Mouse (Mus musculus) stomach, embryonic 14.5 days (tissue): ENCODE measurements around the gene Hyal3. TPM values are rescaled to one million over a fixed set of nuclear protein-coding genes. Genes with fewer than 3 reads are reported as not detected.
A peak's percentile ranks its signal among the peaks of the same experiment; 100 is the strongest.

ENCODE experiments used
- ATAC-seq: fragments of 200-750 bp; cut with Nextera tagmentation; 2 replicates; pipeline ENCODE4 v1.8.0; 2017; ENCODE audit warnings: low read depth, moderate TSS enrichment; ENCODE audit not compliant: insufficient number of reproducible peaks, insufficient read depth, low FRiP score
- H3K27ac ChIP-seq: fragments of 300-500 bp; sonication (generic); 2 replicates; pipeline ENCODE4 v1.5.1; 2014; ENCODE audit warnings: mild to moderate bottlenecking, low read length, moderate library complexity, mixed read lengths
- H3K27me3 ChIP-seq: fragments of 300-500 bp; sonication (generic); 2 replicates; pipeline ENCODE4 v1.6.1; 2014; ENCODE audit warnings: low read length, control low read depth, mixed read lengths; ENCODE audit not compliant: control insufficient read depth, insufficient read depth
- H3K36me3 ChIP-seq: fragments of 300-500 bp; sonication (generic); 2 replicates; pipeline ENCODE4 v1.6.1; 2014; ENCODE audit warnings: mild to moderate bottlenecking, control low read depth, low read length, moderate library complexity, mixed read lengths; ENCODE audit not compliant: control insufficient read depth, insufficient read depth
- H3K4me1 ChIP-seq: fragments of 300-500 bp; sonication (generic); 2 replicates; pipeline ENCODE4 v1.6.1; 2014; ENCODE audit warnings: low read length, control low read depth, mixed read lengths; ENCODE audit not compliant: control insufficient read depth, insufficient read depth
- H3K4me2 ChIP-seq: fragments of 300-500 bp; sonication (generic); replicated peaks from 2 replicates; pipeline ENCODE4 v1.6.1; 2014; ENCODE audit warnings: low read depth, low read length, control low read depth
- H3K4me3 ChIP-seq: fragments of 300-500 bp; sonication (generic); 2 replicates; pipeline ENCODE4 v1.5.1; 2014; ENCODE audit warnings: low read depth, low read length, control low read depth
- H3K9ac ChIP-seq: fragments of 300-500 bp; sonication (generic); replicated peaks from 2 replicates; pipeline ENCODE4 v1.6.1; 2014; ENCODE audit warnings: low read depth, mild to moderate bottlenecking, control low read depth, low read length, moderate library complexity, mixed read lengths
- H3K9me3 ChIP-seq: fragments of 300-500 bp; sonication (generic); 2 replicates; pipeline ENCODE4 v1.6.1; 2016; ENCODE audit warnings: low read depth, low read length, control low read depth; ENCODE audit not compliant: control insufficient read depth
- WGBS: fragments of 180-500 bp; shearing (Covaris S2); extraction: QIAGEN DNeasy Blood & Tissue Kit; methylation state at CpG from one replicate; pipeline ENCODE4 v1.1.7; 2014; 5-methylcytosine and 5-hydroxymethylcytosine counted together
- polyA plus RNA-seq: library from polyadenylated mRNA; unstranded; fragments of >200 nt; fragmentation: Nextera tagmentation; extraction: Ambion mirVana; gene quantifications from 2 replicates; pipeline ENCODE4 v1.2.1, GENCODE M21; 2014

Hyal3 gene
- polyA plus RNA-seq, 1 experiment from 2014 or later: 1.4 TPM

- no peak overlapping the region for H3K27ac ChIP-seq
Measured at GRCm38 (mm10) chr9:107617461-107617860, 36.8 kb downstream of the Hyal3 start.

GRCm38 (mm10) chr9:107618098-107618497 lies 37.5 kb downstream of the Hyal3 start:
- Histone ChIP-seq H3K9ac (no peak overlapping the region), H3K4me3 (no peak overlapping the region), H3K4me1 (peaks cover 26% of the 10 kb centered on the region), H3K9me3 (no peaks in the 10 kb centered on the region), H3K27me3 (no peaks in the 10 kb centered on the region), H3K36me3 (peaks cover 73% of the 10 kb centered on the region), H3K27ac (peak overlapping the region; percentile 82; the same call in 1 of the 2 replicates), H3K4me2 (no peak overlapping the region)
- no peak for ATAC-seq
- 87% methylated on average over 6 of the region's 6 CpGs for WGBS

More at GRCm38 (mm10) chr9:107617461-107617860, 36.8 kb downstream of the Hyal3 start:
- peaks cover 72% of the 10 kb centered on the region for H3K36me3 ChIP-seq
- peaks cover 29% of the 10 kb centered on the region for H3K4me1 ChIP-seq
- no peaks in the 10 kb centered on the region for H3K9me3 ChIP-seq
- H3K4me3 ChIP-seq: no peak overlapping the region
- H3K9ac ChIP-seq: no peak overlapping the region
- 76% methylated on average over 2 of the region's 2 CpGs for WGBS
- H3K4me2 ChIP-seq: no peak overlapping the region
- H3K27me3 ChIP-seq: no peaks in the 10 kb centered on the region
- no peak for ATAC-seq

GRCm38 (mm10) chr9:107618778-107619545 lies 38.3 kb downstream of the Hyal3 start:
- ATAC-seq: peak; percentile 63
- peaks cover 25% of the 10 kb centered on the region for H3K4me1 ChIP-seq
- H3K9ac ChIP-seq: 0 out of 2 replicates have a peak overlapping the region, but pooled peaks have one; percentile 21
- WGBS: 29% methylated on average over 13 of the region's 13 CpGs
- H3K9me3 ChIP-seq: no peaks in the 10 kb centered on the region
- H3K4me3 ChIP-seq: no peak overlapping the region
- peaks cover 76% of the 10 kb centered on the region for H3K36me3 ChIP-seq
- H3K27me3 ChIP-seq: no peaks in the 10 kb centered on the region
- no peak overlapping the region for H3K4me2 ChIP-seq
- peak overlapping the region; percentile 82; the same call in 1 of the 2 replicates for H3K27ac ChIP-seq

- no peak overlapping the region for H3K9ac ChIP-seq
- H3K4me2 ChIP-seq: no peak overlapping the region
- H3K9me3 ChIP-seq: no peaks in the 10 kb centered on the region
- 0 out of 2 replicates have a peak, but pooled peaks have one; percentile 6 for ATAC-seq
- peaks cover 76% of the 10 kb centered on the region for H3K36me3 ChIP-seq
- no peaks in the 10 kb centered on the region for H3K27me3 ChIP-seq
- H3K4me3 ChIP-seq: no peak overlapping the region
- peak overlapping the region; percentile 82; the same call in 1 of the 2 replicates for H3K27ac ChIP-seq
- H3K4me1 ChIP-seq: peaks cover 31% of the 10 kb centered on the region
- 63% methylated on average over 13 of the region's 13 CpGs for WGBS
Measured at GRCm38 (mm10) chr9:107619546-107619879, 38.9 kb downstream of the Hyal3 start.

- H3K27ac ChIP-seq: 0 out of 2 replicates have a peak overlapping the region, but pooled peaks have one; percentile 15
- no peak overlapping the region for H3K4me3 ChIP-seq
- H3K4me2 ChIP-seq: no peak overlapping the region
- H3K4me1 ChIP-seq: peaks cover 38% of the 10 kb centered on the region
- no peak for ATAC-seq
- H3K36me3 ChIP-seq: peaks cover 71% of the 10 kb centered on the region
- no peak overlapping the region for H3K9ac ChIP-seq
- no peaks in the 10 kb centered on the region for H3K27me3 ChIP-seq
- no peaks in the 10 kb centered on the region for H3K9me3 ChIP-seq
Measured at GRCm38 (mm10) chr9:107620954-107621353, 40.3 kb downstream of the Hyal3 start.

- H3K9me3 ChIP-seq: no peaks in the 10 kb centered on the region
- H3K4me3 ChIP-seq: no peak overlapping the region
- no peak overlapping the region for H3K4me2 ChIP-seq
- 74% methylated on average over 5 of the region's 5 CpGs for WGBS
- H3K27me3 ChIP-seq: no peaks in the 10 kb centered on the region
- H3K4me1 ChIP-seq: peaks cover 56% of the 10 kb centered on the region
- H3K36me3 ChIP-seq: peaks cover 42% of the 10 kb centered on the region
- H3K27ac ChIP-seq: 0 out of 2 replicates have a peak overlapping the region, but pooled peaks have one; percentile 21
- no peak overlapping the region for H3K9ac ChIP-seq
- no peak for ATAC-seq
Measured at GRCm38 (mm10) chr9:107624539-107624938, 43.9 kb downstream of the Hyal3 start.

- H3K4me2 ChIP-seq: no peak overlapping the region
- H3K27ac ChIP-seq: 0 out of 2 replicates have a peak overlapping the region, but pooled peaks have one; percentile 21
- WGBS: 92% methylated on average over 3 of the region's 3 CpGs
- no peaks in the 10 kb centered on the region for H3K27me3 ChIP-seq
- no peak for ATAC-seq
- peaks cover 56% of the 10 kb centered on the region for H3K4me1 ChIP-seq
- no peaks in the 10 kb centered on the region for H3K9me3 ChIP-seq
- H3K4me3 ChIP-seq: no peak overlapping the region
- H3K36me3 ChIP-seq: peaks cover 38% of the 10 kb centered on the region
- no peak overlapping the region for H3K9ac ChIP-seq
Measured at GRCm38 (mm10) chr9:107624951-107625350, 44.3 kb downstream of the Hyal3 start.

- H3K4me3 ChIP-seq: no peak overlapping the region
- no peak overlapping the region for H3K4me2 ChIP-seq
- WGBS: 88% methylated on average over 12 of the region's 12 CpGs
- no peak overlapping the region; the same call in 1 of the 2 replicates for H3K27ac ChIP-seq
- H3K9ac ChIP-seq: no peak overlapping the region
- H3K4me1 ChIP-seq: peaks cover 57% of the 10 kb centered on the region
- no peak for ATAC-seq
- H3K27me3 ChIP-seq: no peaks in the 10 kb centered on the region
- H3K9me3 ChIP-seq: no peaks in the 10 kb centered on the region
- peaks cover 32% of the 10 kb centered on the region for H3K36me3 ChIP-seq
Measured at GRCm38 (mm10) chr9:107625351-107626128, 44.9 kb downstream of the Hyal3 start.
